Mouse (Mus musculus): ENCODE results near the gene Herpud2. TPM values are rescaled to one million over a fixed set of nuclear protein-coding genes. Genes with fewer than 3 reads are reported as not detected.
"Not testable (repeated sequence)": the region's sequence is repeated elsewhere in the genome, so short reads cannot be mapped to it uniquely, and the experiment has no call there.

The Herpud2 gene
- total RNA-seq, 2 experiments from 2014 or later, result 42.2 to 50.0 TPM

DNA sequence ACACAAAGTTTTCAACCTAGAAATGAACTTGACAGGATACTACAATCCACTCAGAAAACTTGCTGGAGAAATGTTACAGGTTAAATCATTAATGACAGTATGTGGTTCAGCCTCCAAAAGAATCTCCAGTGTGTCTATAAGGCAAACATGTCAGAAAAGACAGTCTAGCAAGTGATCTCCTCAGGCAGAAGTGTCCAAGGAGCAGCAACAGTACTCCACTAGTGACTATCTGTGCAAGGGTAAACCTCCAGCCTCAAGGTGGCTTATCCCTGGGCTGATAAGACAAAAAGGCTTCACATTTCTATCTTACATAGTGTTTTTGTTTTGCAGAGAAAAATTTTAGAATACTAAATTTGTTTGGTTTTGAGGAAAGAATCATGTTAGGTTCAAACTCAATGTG, 2.9 kb downstream of the Herpud2 start:
- DNase-seq (ENCODE audit: low spot score in 2 of 2), result no peak

DNA sequence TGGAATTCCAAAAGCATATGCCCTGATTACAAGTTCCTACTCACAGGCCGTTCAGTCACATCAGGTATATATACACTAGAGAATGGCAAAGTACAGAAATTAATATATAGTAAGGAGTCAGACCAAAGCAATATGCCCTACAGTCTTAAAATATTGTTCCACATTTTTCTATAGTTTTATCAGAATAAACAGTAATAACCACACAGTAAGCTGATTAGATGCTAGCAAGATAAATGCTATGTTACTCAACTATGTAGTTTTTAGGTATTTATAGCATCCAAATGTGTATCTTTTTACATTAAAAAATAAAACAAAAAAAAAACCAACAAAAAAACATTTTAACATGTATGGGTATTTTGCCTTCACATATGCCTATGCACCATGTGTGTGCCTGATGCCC, 5.7 kb downstream of the Herpud2 start:
- DNase-seq (ENCODE audit: low spot score in 2 of 2), result no peak

DNA sequence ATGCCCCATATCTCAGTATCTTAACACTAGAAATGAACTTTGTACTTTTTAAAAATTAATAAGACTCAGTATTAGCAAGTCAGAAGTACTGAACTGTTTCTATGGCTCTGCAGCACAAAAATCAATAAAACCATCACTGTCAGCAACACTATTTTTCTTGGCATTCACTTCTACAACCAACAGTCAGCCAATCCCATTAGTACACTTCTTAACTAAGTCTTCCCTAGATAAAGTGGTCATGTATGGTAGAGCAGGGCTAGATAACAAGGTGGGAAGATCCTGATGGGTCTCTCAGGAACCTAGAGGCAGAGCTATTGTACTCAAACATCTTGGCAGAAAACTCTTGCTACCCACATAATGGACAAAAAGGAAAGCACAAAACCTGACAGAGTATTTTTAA, 7.7 kb downstream of the Herpud2 start:
- no peak for DNase-seq (ENCODE audit: low spot score in 2 of 2)

DNA sequence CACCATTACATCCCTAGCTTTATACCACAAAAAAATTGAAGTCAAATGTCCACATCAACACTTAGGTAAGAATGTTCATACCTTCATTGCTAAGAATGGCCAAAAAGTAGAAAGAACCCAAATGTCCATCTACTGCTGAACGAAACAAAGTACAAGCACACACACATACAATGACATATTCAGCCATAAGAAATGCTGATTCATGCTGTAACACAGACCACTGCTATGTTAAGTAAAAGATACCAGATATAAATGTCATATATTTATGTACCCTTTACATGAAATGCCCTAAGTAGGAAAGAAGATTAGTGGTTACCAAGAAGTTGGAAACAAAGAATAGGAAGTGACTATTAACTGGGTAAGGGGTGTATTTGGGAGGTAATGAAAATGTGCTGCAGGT, 8.6 kb downstream of the Herpud2 start:
- no peak for DNase-seq (ENCODE audit: low spot score in 2 of 2)

DNA sequence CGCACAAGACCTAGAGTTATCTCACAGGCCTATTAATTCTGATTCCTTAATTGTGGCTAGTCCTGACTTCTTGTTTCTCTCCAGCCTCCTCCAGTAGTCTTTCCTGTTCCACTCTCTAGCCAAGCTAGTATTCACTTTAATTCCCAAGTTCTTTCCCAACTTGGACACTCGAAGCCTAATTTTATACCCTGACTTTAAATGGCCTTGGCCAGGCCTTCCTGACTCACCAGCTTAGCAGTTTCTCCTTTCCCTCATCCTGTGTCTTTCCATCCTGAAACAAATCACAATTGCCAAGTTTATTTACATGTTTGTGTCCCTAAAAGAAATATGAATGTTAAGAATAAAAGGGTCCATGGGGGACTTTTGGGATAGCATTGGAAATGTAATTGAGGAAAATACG, 9.6 kb downstream of the Herpud2 start:
- DNase-seq (ENCODE audit: low spot score in 2 of 2), result no peak

DNA sequence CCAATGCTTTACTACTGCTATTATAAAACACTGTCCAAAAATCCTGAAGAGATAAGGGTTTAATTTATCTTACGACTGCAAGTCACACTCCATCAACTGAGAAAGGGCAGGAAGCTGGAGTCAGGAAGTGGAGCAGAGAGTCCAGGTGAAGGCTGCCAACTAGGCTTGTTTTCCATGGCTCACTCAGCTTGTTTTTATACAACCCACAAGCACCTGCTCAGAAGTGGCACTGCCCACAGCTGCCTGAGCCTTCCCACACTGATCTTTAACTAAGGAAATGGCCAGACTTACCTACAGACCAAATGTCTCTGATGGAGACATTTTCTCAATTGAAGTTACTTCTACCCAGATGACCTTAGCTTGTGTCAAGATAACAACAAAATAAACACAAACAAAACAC, 11.3 kb downstream of the Herpud2 start:
- DNase-seq (ENCODE audit: low spot score in 2 of 2), result no peak

DNA sequence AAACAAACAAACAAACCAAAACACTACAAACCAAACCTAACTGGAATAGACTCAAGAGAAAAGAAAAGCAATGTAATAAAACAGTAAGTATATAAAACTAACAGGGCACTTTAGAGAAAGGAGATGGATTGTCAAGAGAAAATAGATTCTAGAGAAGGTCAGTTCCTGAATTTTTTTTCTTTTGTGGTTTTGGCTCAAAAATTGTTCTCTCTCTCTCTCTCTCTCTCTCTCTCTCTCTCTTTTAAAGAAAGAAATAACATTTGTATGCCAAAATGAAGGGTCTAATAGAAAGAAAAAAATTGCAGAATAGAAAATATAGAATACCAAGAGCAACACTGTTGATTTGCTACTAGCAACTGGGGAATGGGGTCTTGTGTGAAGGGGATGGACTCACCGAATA, 12.7 kb downstream of the Herpud2 start:
- DNase-seq (ENCODE audit: low spot score in 2 of 2), result no peak

DNA sequence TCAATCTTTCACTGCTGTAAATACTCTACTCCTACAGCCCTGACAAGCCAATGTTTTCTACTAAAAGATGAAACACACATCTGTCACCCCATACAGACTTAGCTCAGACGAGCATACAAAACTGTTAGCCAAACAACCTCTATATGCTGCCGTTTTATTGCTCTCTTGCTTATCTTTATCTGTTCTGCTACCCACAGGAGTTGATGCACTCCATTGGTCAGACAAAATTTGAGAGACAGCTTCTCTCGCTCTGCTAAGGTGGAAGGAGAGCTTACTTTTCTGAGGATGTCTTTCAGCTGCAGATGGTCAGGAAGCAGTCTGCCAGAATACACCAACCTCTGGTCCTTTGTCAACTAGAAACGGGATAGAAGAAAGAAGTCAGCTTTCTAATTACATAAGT, 18.7 kb downstream of the Herpud2 start:
- no peak for DNase-seq (ENCODE audit: low spot score in 2 of 2)

DNA sequence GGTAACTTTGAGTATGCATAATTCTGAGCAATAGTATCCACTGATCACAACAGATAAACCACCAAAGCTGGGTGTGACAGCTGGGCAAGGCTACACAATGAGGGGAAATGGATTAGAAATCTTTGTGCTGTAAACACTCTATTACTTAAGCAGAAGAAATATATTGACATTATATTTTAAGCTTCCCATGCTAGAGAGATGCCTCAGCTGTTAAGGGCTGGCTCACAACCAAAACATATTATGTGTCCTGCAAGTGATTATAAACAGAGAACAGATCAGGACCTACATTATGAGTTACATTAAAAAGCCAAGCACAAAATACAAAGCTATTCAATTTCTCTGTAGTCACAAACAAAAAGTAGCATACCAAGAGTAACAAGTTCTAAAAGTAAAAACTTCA, 19.4 kb downstream of the Herpud2 start:
- no peak for DNase-seq (ENCODE audit: low spot score in 2 of 2)

DNA sequence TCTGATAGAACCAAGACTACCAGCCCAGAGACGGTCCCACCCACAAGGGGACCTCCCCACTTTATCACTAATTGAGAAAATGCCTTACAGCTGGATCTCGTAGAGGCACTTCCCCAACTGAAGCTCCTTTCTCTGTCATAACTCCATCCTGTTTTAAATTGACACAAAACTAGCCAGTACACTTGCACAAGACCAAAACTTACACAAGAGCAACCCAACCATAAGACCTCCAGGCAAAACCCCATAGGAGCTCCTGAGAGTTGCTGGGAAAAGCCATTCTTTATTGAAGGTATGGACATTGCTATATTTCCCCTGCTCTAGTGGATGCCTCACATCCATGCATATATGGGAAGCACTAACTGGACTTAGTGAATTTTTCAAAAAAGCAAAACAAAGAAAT, 27.6 kb downstream of the Herpud2 start:
- no peak for DNase-seq (ENCODE audit: low spot score in 2 of 2)

DNA sequence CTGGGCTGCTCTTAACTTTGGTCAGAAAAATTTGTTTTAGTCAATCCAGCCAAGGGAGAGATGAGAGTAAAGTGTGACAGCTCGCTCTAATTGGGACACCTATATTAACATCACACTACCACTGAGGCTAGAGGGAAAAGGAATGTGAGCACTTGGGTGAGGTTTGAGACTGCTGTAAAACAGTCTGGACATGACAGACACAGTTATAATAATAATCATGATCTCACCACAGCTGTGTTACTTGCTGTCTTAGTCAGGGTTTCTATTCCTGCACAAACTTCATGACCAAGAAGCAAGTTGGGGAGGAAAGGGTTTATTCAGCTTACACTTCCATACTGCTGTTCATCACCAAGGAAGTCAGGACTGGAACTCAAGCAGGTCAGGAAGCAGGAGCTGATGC, 28.0 kb downstream of the Herpud2 start:
- DNase-seq (ENCODE audit: low spot score in 2 of 2), result not testable (repeated sequence)

DNA sequence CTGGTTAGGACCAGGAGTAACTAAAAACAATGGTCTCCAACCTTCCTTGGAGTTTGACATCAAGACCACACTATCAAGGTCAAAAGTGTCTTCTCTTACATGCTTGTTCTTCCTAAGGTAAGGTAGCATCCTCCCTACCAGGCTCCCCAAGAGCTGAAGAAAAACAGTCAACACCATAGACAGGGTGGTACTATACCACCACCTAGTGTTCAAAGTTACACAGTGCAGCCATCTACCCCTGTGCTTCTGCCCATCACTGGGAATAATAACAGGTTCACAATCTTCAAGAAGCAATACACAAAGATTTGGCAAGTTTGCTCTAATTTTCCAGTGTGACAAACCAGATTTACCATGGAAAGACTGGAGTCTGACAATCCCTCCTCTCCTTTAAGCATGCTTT, 47.0 kb downstream of the Herpud2 start:
- peak in 1 of 2 experiments; percentile 31 for DNase-seq (ENCODE audit: low spot score in 2 of 2)

DNA sequence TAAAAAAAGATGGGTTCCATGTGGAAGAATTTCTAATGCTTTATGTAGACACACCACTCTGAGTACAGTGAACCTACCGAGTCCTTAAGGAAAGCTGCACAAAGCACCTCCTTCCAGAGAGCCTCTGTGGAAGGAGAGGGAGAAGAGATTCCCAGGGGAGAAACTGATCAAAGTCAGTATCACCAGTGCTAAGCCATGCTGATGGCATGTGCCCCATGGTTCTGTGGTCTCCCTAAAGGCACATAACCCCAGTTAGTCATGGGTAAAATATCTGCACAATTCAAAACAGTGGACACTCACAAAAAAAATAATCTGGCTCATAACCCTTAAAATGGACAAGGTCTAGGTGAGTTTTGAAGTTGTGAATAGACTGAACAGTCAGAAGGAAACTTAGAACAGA, 48.7 kb downstream of the Herpud2 start:
- DNase-seq (ENCODE audit: low spot score in 2 of 2), result no peak

DNA sequence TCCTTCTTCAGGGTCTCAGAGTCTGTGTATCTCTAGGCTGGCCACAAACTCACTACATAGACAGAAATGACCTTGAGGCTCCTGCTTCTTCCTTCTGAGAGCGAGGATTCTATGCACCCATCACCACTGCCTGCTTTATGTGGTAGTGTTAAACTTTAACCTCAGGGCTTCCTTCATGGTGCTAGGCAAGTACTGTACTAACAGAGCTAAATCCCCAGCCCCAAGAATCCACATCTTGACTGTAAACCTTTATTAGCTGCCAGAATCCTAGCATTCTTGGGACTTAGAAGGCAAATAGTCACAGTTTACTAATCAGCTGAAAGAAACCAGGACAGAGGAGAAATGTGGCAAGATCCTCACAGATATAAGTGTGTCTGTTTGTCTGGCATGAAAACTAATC, 60.8 kb downstream of the Herpud2 start:
- no peak for DNase-seq (ENCODE audit: low spot score in 2 of 2)

DNA sequence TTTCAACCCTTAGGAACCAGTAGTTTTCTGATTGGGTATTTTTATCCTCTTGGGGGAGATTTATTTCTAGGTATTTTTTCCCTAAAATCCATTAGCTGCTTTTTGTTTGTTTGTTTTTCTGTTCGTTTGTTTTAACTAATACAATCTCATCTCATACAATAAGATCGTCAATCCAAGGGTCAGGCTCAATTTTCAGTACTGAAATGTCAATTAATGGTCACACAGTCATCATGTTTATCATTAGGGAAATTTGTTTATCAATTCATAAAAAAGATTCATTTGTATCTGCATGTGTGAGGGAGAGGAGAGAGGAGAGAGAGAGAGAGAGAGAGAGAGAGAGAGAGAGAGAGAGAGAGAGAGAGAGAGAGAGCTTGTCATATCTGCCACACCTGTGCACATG, 62.5 kb downstream of the Herpud2 start, which contains the start of gene Gm10181:
TSS of gene Gm10181 (plus strand) at position 301 of the 400 bp plus-strand sequence.
- DNase-seq (ENCODE audit: low spot score in 2 of 2), result no peak

DNA sequence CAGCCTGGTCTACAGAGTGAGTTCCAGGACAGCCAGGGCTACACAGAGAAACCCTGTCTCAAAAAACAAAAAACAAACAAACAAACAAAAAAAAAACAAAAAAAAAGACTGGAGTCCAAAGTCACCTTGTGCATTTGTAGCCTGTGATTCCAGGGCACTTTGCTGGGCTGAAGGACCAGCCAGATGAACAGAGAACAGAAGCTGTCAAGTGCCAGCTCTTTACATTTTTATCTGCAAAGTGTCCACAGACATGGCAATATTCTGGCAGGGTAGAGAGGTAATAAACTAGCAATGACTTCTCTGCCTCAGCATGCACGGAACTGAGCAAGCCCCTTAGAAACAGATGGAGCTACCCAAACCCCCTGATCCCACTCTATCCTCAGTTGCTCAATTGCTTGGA, 75.1 kb downstream of the Herpud2 start:
- no peak for DNase-seq (ENCODE audit: low spot score in 2 of 2)

DNA sequence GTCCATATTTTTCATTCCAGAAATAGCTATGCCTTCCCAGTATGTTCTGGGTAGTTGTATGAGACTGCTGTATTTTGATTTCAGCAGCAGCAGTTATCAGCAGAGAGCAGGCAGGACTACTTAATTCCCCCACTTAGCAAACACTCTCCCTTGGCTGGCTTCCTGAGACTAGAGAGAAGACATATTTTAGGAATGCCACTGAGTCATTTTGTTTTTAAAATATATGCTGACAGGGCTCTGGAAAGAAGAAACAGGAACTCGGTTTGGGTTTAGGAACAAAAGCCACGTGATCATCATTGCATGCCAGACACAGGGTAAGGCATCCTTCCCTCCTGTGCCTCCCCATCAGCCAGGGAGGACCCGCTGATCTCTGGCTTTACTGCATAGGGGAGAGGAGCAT, 75.6 kb downstream of the Herpud2 start:
- DNase-seq (ENCODE audit: low spot score in 2 of 2), result no peak

DNA sequence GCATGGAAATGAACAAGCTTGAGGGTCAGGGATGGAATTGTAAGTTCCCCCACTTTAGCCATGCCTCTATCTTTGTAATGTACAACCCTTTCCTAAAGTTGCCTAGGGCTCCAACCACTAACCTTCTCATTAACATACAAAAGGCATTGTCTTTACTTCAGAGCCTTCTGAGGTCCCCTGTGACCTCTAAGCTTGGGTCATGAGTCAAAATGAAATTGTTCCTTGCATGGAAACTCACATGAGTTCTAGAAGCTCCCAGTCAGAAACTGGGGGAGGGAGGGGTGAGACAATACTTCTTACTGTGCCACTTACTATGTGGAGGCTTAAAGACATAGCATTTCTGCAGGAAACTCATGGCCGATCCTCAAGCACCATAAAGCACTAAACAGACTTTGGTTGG, 79.0 kb downstream of the Herpud2 start:
- DNase-seq (ENCODE audit: low spot score in 2 of 2), result no peak

DNA sequence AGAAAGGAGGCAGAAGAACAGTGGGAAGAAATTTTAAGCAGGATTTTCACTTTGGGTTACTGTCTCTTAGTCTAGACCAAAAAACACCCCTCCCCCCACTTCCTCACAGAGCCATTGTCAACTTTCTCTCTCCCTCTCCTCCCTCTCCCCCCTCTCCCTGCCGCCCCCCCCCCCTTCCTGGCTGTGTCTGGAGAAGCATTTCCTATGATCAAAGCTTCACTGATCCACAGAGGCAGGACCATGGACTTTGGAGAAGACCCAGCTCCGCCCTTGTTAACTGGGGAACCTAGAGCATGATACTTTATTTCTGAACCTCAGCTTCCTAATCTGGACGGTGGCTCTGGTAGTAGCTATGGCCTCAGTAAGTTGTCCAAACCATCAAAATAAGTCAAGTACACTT, 92.9 kb downstream of the Herpud2 start:
- DNase-seq (ENCODE audit: low spot score in 2 of 2), result no peak

Other genes with a start within 250 kb of the Herpud2 start
- not detected for gene Gm10181, start 62.4 kb downstream of the Herpud2 start, total RNA-seq (2021)
- gene Sept7, start 100.6 kb upstream of the Herpud2 start, total RNA-seq (2021), result 100 to 1,000 TPM; 112 to 113 TPM